In genomic region chr8:80780271-80780670, GRCm38 (mm10) we compare ENCODE assay signal across 19 mouse cellular contexts.
"Had no signal": no experiment of that assay in that cellular context is flagged by ENCODE, and none has a peak within 500 bp of the region (broad histone marks: within the 10 kb centered on the region; RNA-seq: fewer than 3 reads in every experiment).

No protein-coding gene starts in this region.

- H3K4me3 ChIP-seq: layer of hippocampus, adult 2 months; limb, embryonic 10.5 days; limb, embryonic 13.5 days; liver, embryonic 12.5 days; liver, embryonic 15.5 days; midbrain, embryonic 13.5 days; myocyte; neural tube, embryonic 13.5 days had no signal

- H3K9me3 ChIP-seq: limb, embryonic 10.5 days; limb, embryonic 13.5 days; liver, embryonic 12.5 days; liver, embryonic 15.5 days; midbrain, embryonic 13.5 days; neural tube, embryonic 13.5 days had no signal

- H3K27ac ChIP-seq: limb, embryonic 10.5 days; limb, embryonic 13.5 days; liver, embryonic 12.5 days; liver, embryonic 15.5 days; midbrain, embryonic 13.5 days had no signal

- H3K27me3 ChIP-seq: limb, embryonic 13.5 days; liver, embryonic 12.5 days; liver, embryonic 15.5 days; midbrain, embryonic 13.5 days; neural tube, embryonic 13.5 days had no signal

- H3K9ac ChIP-seq: limb, embryonic 13.5 days; liver, embryonic 12.5 days; liver, embryonic 15.5 days; midbrain, embryonic 13.5 days; neural tube, embryonic 13.5 days had no signal

- DNase-seq: kidney, adult 11 months; kidney, adult 9 months; layer of hippocampus, adult 9-11 months; liver; lung, adult 18-20 months; lung, postnatal 36 days; retina, postnatal 1 day; thymus, adult 18-20 months; thymus, postnatal 36 days had no signal

- H3K4me1 ChIP-seq: limb, embryonic 10.5 days; limb, embryonic 13.5 days; liver, embryonic 15.5 days; midbrain, embryonic 13.5 days had no signal

- H3K4me2 ChIP-seq: limb, embryonic 13.5 days; liver, embryonic 12.5 days; liver, embryonic 15.5 days; midbrain, embryonic 13.5 days; neural tube, embryonic 13.5 days had no signal

- ATAC-seq: hindbrain, embryonic 16.5 days; midbrain, embryonic 16.5 days had no signal
